Mouse (Mus musculus) ES-Bruce4 (cell line): Measurements from ENCODE around the gene Itsn2. TPM values are rescaled to one million over a fixed set of nuclear protein-coding genes. Genes with fewer than 3 reads are reported as not detected.
A peak's percentile ranks its signal among the peaks of the same experiment; 100 is the strongest.

Experiments used
- H3K27ac ChIP-seq: 2 replicates; pipeline ENCODE4 v1.5.1; 2012; ENCODE audit warnings: low read length, inconsistent platforms; ENCODE audit not compliant: insufficient read depth
- H3K27me3 ChIP-seq: 2 replicates; pipeline ENCODE4 v1.6.1; 2012; ENCODE audit warnings: mild to moderate bottlenecking, low read length, inconsistent platforms; ENCODE audit not compliant: control insufficient read depth, poor library complexity, insufficient read depth, severe bottlenecking
- H3K36me3 ChIP-seq: 2 replicates; pipeline ENCODE4 v1.6.1; 2012; ENCODE audit warnings: inconsistent platforms, mild to moderate bottlenecking, low read length, moderate library complexity; ENCODE audit not compliant: control insufficient read depth, poor library complexity, insufficient read depth, severe bottlenecking
- H3K4me1 ChIP-seq: one replicate; pipeline ENCODE4 v1.8.1; 2011; ENCODE audit warnings: low read length; ENCODE audit not compliant: control insufficient read depth, insufficient read depth
- H3K4me3 ChIP-seq: 2 replicates; pipeline ENCODE4 v1.5.1; 2011; ENCODE audit warnings: low read depth, mild to moderate bottlenecking, low read length
- H3K9ac ChIP-seq: 2 replicates; pipeline ENCODE4 v1.6.1; 2012; ENCODE audit warnings: low read depth, mild to moderate bottlenecking, inconsistent platforms; ENCODE audit not compliant: poor library complexity, severe bottlenecking
- H3K9me3 ChIP-seq: replicated peaks from 2 replicates; pipeline ENCODE4 v1.6.1; 2012; ENCODE audit warnings: mild to moderate bottlenecking, low read length, inconsistent platforms; ENCODE audit not compliant: control insufficient read depth, poor library complexity, insufficient read depth, severe bottlenecking
- CTCF ChIP-seq: IDR thresholded peaks from one replicate; pipeline ENCODE4 v1.8.1; 2011; ENCODE audit warnings: low read depth, low read length
- EP300 ChIP-seq: IDR thresholded peaks from 2 replicates; pipeline ENCODE4 v1.6.1; 2011; ENCODE audit warnings: low read depth, low read length; ENCODE audit not compliant: insufficient read depth
- POLR2A ChIP-seq: IDR thresholded peaks from one replicate; pipeline ENCODE4 v1.8.1; 2011; ENCODE audit warnings: low read length; ENCODE audit not compliant: insufficient read depth
- polyA plus RNA-seq: library from polyadenylated mRNA; stranded (reverse); fragments of >200 nt; gene quantifications from 2 replicates; pipeline ENCODE4 v1.2.4, GENCODE M21; 2011; ENCODE audit warnings: low read depth; ENCODE audit not compliant: missing spikeins, insufficient read depth, insufficient read length

The Itsn2 gene
- polyA plus RNA-seq, 1 experiment: 35.3 TPM

GRCm38 (mm10) chr12:4574065-4574464 is 18.4 kb upstream of the Itsn2 start:
- Histone ChIP-seq H3K9me3 (no peaks in the 10 kb centered on the region), H3K36me3 (no peaks in the 10 kb centered on the region), H3K27ac (no peak overlapping the region), H3K27me3 (no peaks in the 10 kb centered on the region), H3K9ac (no peak overlapping the region), H3K4me1 (no peaks in the 10 kb centered on the region), H3K4me3 (no peak overlapping the region)
- no peak for TF ChIP-seq POLR2A
- no peak for TF ChIP-seq EP300
- no peak for TF ChIP-seq CTCF

GRCm38 (mm10) chr12:4582326-4582725 is 10.1 kb upstream of the Itsn2 start:
- Histone ChIP-seq H3K36me3 (no peaks in the 10 kb centered on the region), H3K27ac (no peak overlapping the region), H3K27me3 (no peaks in the 10 kb centered on the region), H3K9me3 (no peaks in the 10 kb centered on the region), H3K4me3 (no peak overlapping the region), H3K9ac (no peak overlapping the region), H3K4me1 (no peaks in the 10 kb centered on the region)
- TF ChIP-seq POLR2A: no peak
- no peak for TF ChIP-seq CTCF
- no peak for TF ChIP-seq EP300

DNA sequence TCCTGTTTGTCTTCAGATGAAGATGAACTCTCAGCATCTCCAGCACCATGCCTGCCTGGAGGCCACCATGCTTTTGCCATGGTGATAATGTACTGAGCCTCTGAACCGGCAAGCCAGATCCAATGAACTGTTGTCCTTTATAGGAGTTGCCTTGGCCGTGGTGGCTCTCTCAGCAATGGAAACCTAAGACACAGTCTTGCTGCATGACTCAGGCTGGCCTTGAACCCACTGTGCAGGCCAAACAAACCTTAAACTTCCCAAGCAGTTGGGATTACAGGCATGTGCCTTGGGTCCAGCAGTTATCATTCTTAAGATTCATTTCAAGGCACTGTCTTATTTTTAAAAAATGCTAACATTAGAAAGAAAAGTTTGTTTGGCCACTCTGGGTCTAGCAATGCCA is 4.6 kb upstream of the Itsn2 start:
- Histone ChIP-seq H3K9me3 (no peaks in the 10 kb centered on the region), H3K36me3 (no peaks in the 10 kb centered on the region), H3K9ac (no peak overlapping the region), H3K4me3 (no peak overlapping the region), H3K27me3 (no peaks in the 10 kb centered on the region), H3K27ac (no peak overlapping the region), H3K4me1 (no peaks in the 10 kb centered on the region)
- TF ChIP-seq POLR2A (no peak), CTCF (no peak), EP300 (no peak)

DNA sequence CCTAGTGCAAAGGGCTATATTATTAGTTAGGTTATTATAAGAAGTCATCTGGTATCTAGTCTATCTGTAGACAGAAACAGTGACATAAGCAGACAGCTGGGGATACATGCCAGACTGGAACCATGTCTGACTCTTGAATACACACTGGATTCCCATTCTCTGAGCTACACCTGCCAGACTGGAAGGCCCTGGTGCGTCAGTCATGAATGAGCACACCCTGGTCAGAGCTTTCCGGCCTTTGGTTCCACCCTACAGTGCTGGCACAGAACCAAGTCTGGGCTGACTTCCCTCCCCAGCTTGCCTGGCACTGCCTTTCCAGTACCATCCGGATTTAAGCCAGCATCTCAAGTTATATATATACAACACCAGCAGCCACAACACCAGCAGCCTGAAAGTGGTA is 3.8 kb upstream of the Itsn2 start:
- TF ChIP-seq CTCF (no peak), EP300 (no peak), POLR2A (no peak)
- no peaks in the 10 kb centered on the region for H3K4me1 ChIP-seq
- no peaks in the 10 kb centered on the region for H3K36me3 ChIP-seq
- H3K9ac ChIP-seq: no peak overlapping the region
- no peaks in the 10 kb centered on the region for H3K27me3 ChIP-seq
- H3K9me3 ChIP-seq: no peaks in the 10 kb centered on the region
- no peak overlapping the region for H3K27ac ChIP-seq
- no peak overlapping the region for H3K4me3 ChIP-seq

DNA sequence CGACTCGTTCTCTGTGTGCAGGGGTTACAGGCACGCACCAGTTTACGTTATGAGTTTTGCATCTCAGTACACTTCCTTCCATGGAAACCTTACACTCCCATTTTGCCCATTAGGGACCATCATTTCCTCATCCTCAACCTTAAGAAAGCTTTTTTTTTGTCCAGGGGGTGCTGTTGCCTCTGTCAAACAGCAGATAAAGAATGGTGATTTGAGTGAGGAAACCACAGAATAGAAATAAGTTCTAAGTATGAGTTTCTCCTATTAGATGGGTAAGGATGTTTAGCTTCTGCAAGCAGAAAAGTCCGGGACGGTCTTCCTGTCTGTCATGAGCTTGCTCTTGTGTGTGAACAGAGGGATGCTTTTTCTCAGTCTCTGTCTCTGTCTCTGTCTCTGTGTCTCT is 413 bp upstream of the Itsn2 start:
- no peaks in the 10 kb centered on the region for H3K36me3 ChIP-seq
- TF ChIP-seq CTCF (no peak), POLR2A (no peak), EP300 (no peak)
- H3K9ac ChIP-seq: peak overlapping the region; percentile 92; the same call in 1 of the 2 replicates
- H3K9me3 ChIP-seq: no peaks in the 10 kb centered on the region
- no peaks in the 10 kb centered on the region for H3K27me3 ChIP-seq
- no peaks in the 10 kb centered on the region for H3K4me1 ChIP-seq
- no peak overlapping the region for H3K4me3 ChIP-seq
- no peak overlapping the region for H3K27ac ChIP-seq

- H3K36me3 ChIP-seq: no peaks in the 10 kb centered on the region
- peak overlapping the region; percentile 83 for H3K4me3 ChIP-seq
- no peak overlapping the region for H3K27ac ChIP-seq
- H3K4me1 ChIP-seq: no peaks in the 10 kb centered on the region
- H3K27me3 ChIP-seq: no peaks in the 10 kb centered on the region
- H3K9ac ChIP-seq: peak overlapping the region; percentile 92
- H3K9me3 ChIP-seq: no peaks in the 10 kb centered on the region
- TF ChIP-seq CTCF (no peak), EP300 (no peak), POLR2A (no peak)
These were observed 910 bp downstream of the Itsn2 start for GRCm38 (mm10) chr12:4593166-4593929.
